Mouse (Mus musculus) CD8-positive naive resting alpha-beta T cell, adult 2 months (primary cell): ENCODE measurements around the gene Olfr524.

Experiments
- DNase-seq, 2 experiments: peaks; one replicate each; pipeline ENCODE4 v3.0.0; 2022; ENCODE audit warnings: low read depth in 2 of 2, low spot score in 2 of 2

Olfr524 gene

DNA sequence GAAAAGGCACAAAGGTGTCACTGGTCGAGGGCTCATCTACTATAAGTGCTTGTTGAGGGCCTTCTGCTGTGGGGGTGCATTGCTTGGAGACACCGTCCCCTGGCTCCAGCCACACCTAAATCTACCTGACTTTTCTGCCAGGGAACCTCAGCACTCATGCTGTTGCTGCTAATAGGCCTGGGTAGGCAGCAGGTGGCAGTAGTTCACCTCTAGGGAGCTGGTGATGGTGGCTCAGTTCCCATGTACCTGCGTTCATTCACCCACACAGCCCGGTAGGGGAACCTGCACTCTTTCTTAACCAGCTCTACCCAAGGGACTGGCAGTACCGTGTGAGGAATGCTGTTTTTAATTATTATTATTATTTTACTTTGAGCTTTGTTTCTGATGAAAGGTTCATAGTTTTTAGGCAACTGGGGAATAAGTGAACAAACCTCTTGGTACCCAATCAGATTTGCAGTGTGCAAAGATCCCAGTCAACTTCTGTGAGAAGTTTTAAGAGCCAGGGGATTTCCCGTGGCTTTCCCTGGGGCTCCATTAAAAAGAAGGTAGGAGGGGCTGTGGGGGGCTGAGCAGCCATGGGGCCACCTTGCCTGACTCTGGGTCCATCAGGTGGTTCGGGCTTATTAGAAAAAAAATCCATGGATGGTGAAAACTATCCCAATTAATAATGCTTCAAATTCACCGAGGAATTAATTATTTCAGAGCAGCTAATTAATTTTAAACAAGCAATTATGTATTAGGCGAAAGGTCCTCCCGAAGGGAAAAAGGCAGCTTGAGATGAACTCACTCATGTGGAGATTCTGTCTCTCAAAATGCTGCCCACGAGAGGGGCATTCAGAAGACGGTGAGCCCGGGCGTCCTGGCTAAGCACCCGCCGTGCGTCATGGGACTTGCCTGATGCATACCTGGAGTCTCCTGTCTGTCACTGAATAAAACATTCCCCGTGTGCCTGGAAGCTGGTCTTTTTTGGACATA, 18.8 kb downstream of the Olfr524 start:
- peak; percentile 49 to 55 for DNase-seq

DNA sequence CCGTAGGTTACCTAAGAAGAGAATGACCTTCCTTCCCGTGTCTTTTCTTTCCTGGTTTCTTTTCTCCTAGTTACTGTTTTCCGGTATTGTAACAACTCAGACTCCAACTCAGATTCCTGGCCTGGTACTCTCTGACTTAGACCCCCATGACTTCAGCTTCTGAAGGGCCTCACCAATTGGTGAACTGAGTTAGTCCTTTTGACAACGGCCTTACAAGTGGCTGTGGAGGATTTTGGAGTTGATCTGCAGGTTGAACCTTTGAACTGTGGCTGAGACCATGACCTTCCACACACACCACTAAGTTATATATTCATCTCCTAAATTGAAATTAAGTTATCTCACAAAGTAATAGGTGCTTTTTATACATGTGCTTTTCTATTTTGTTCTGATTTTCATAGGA, 21.6 kb downstream of the Olfr524 start:
- no peak for DNase-seq

GRCm38 (mm10) chr7:140180692-140181091, 25.1 kb downstream of the Olfr524 start:
- DNase-seq: no peak

DNA sequence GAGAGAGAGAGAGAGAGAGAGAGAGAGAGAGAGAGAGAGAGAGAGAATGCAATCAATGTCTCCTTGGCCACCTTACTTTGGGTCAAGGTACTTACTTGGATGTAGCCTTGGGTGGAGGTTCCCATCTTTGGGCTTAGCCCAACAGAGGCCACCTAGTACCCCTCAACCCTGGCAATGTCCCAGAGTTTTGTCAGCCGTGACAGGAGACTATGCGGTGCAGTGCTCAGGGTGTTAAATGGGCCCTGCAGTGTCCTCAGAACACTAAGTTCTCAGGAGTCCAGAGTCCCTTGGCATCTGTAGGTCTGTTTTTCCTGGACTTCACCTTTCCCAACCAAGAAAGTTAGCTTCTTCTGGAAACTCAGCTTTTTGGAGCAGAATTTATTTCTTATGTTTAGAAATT, 26.6 kb downstream of the Olfr524 start:
- DNase-seq: no peak

GRCm38 (mm10) chr7:140172936-140173335, 32.8 kb downstream of the Olfr524 start, which contains the start of gene Olfr523:
TSS of gene Olfr523 (plus strand) at chr7:140173217.
- no peak for DNase-seq

DNA sequence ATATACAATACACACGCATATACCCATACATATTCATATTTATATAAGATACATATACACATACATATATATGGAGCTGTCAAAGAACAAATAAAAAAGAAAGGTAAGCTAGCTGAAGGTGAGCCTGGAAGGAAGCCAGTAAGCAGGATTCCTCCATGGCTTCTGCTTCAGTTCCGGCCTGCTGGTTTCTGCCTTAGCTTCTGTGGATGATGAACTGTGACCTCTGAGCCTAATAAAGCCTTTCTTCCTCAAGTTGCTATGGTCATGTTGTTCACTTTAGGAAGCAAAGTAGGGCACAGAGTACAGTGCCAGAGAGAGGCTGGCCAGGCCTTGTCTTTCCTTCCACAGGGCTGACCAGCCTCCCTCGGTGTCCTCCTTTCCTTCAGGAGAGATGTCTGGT, 34.9 kb downstream of the Olfr524 start:
- DNase-seq: no peak

GRCm38 (mm10) chr7:140169386-140169785, 36.4 kb downstream of the Olfr524 start:
- no peak for DNase-seq

DNA sequence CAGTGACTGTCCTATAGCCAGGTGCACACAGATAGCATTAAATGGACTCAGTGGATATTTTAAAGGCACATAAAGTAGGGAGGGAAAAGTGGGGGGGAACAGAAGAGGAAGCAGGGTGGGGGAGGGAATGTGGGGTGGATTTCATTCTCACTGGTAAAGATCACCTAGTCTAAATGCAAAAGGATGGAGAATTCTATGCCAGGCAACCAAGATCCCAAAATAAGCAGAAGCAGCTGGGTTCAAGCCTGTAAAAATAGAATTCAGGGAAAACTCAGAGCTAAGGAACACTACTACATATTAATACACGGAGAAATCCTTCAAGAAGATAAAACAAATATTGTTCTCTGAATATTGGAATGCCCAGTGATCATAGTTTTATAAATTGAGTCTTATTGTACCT, 37.8 kb downstream of the Olfr524 start:
- no peak for DNase-seq

DNA sequence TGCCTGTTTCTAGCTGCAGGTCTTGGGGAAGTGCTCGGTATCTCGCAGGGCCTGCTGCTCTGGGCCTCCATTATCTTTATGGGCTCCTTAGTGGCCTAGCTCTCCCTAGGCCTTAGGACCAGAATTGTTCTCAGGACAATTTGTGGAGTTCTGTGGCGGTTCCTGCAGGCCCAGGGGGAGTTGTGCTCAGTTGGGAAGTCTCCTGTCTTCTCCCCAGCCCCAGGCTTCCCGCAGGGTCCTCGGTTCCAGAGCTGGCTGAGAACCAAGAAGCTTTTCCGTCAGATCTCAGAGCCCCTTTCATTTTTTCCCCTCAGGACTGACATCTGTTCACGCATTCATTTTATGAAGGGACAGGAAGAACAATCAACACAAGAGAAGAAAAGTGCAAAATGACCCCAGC, 41.1 kb downstream of the Olfr524 start, which contains the start of gene Olfr522:
Gene Olfr522, minus strand, starts transcription at position 101 of the 400 bp plus-strand sequence.
- DNase-seq: no peak

GRCm38 (mm10) chr7:140160363-140160762, 45.4 kb downstream of the Olfr524 start:
- DNase-seq: no peak

- DNase-seq: no peak
Measured at GRCm38 (mm10) chr7:140154218-140154927, 51.4 kb downstream of the Olfr524 start, which contains the start of gene Sprn. TSS of gene Sprn (minus strand) at chr7:140154877.

GRCm38 (mm10) chr7:140153829-140154217, 51.9 kb downstream of the Olfr524 start:
- DNase-seq: no peak

DNA sequence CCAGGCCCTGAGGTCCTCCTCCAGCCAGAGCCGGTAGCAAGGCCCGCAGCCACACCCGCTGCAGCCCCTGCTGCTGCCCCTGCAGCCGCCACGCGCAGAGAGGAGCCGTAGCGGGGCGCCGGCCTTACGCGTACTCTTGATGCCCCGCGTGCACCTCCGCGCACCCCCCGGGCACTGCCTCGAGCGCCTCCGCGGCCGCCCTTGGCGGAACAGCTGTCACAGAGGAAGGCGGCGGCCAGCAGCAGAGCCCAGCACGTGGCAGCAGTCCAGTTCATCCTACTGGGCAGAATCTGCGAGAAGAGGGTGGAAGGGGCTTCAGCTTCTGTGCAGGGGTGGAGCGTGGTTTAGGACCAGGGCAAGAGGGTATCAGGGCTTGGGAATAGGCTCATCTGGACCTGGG, 52.4 kb downstream of the Olfr524 start:
- DNase-seq: no peak
